Mouse (Mus musculus) limb, embryonic 14.5 days (tissue): Measurements from ENCODE around the gene Morc1. TPM values are rescaled to one million over a fixed set of nuclear protein-coding genes. Genes with fewer than 3 reads are reported as not detected.

Source experiments
- ATAC-seq: fragments of 200-750 bp; cut with Nextera tagmentation; 2 replicates; pipeline ENCODE4 v1.8.0; 2017; ENCODE audit warnings: low read depth, moderate number of reproducible peaks, moderate TSS enrichment; ENCODE audit not compliant: low FRiP score
- DNase-seq: peaks from one replicate; pipeline ENCODE4 v3.0.0-alpha.2; 2015; ENCODE audit warnings: low spot score
- H3K27ac ChIP-seq: fragments of 300-500 bp; sonication (generic); replicated peaks from 2 replicates; pipeline ENCODE4 v1.5.1; 2014; ENCODE audit warnings: low read depth, mild to moderate bottlenecking, low read length, moderate library complexity, mixed read lengths
- H3K27me3 ChIP-seq: fragments of 300-500 bp; sonication (generic); 2 replicates; pipeline ENCODE4 v1.6.1; 2014; ENCODE audit warnings: low read length, mixed read lengths; ENCODE audit not compliant: control insufficient read depth, insufficient read depth
- H3K36me3 ChIP-seq: fragments of 300-500 bp; sonication (generic); 2 replicates; pipeline ENCODE4 v1.6.1; 2014; ENCODE audit warnings: mild to moderate bottlenecking, low read length, moderate library complexity, mixed read lengths; ENCODE audit not compliant: control insufficient read depth, insufficient read depth
- H3K4me1 ChIP-seq: fragments of 300-500 bp; sonication (generic); 2 replicates; pipeline ENCODE4 v1.6.1; 2014; ENCODE audit warnings: antibody characterized with exemption, low read length, mixed read lengths; ENCODE audit not compliant: control insufficient read depth, insufficient read depth
- H3K4me2 ChIP-seq: fragments of 300-500 bp; sonication (generic); replicated peaks from 2 replicates; pipeline ENCODE4 v1.6.1; 2014; ENCODE audit warnings: low read depth, mild to moderate bottlenecking, low read length, moderate library complexity; ENCODE audit not compliant: severe bottlenecking
- H3K4me3 ChIP-seq: fragments of 300-500 bp; sonication (generic); replicated peaks from 2 replicates; pipeline ENCODE4 v1.5.1; 2014; ENCODE audit warnings: low read length
- H3K9ac ChIP-seq: fragments of 300-500 bp; sonication (generic); 2 replicates; pipeline ENCODE4 v1.6.1; 2014; ENCODE audit warnings: mild to moderate bottlenecking, low read depth, low read length, moderate library complexity; ENCODE audit not compliant: severe bottlenecking
- H3K9me3 ChIP-seq: fragments of 300-500 bp; sonication (generic); 2 replicates; pipeline ENCODE4 v1.6.1; 2016; ENCODE audit warnings: low read length; ENCODE audit not compliant: control insufficient read depth
- POLR2A ChIP-seq: fragments of 200-500 bp; IDR thresholded peaks from 2 replicates; pipeline ENCODE4 v1.8.0; 2012; ENCODE audit warnings: inconsistent platforms, mild to moderate bottlenecking, moderate library complexity, borderline replicate concordance; ENCODE audit not compliant: insufficient read depth, insufficient read length; ENCODE audit errors: extremely low read depth
- WGBS: fragments of 180-500 bp; shearing (Covaris S2); extraction: QIAGEN DNeasy Blood & Tissue Kit; methylation state at CpG from one replicate; pipeline ENCODE4 v1.1.7; 2014; 5-methylcytosine and 5-hydroxymethylcytosine counted together
- polyA plus RNA-seq, 2 experiments: library from polyadenylated mRNA; depleted of rRNA in 1 of 2; stranded (reverse) in 1 of 2; unstranded in 1 of 2; fragments of >200 nt; fragmentation: Nextera tagmentation in 1 of 2; extraction: Ambion mirVana in 1 of 2; gene quantifications; 2 replicates each; pipeline versions ENCODE4 v1.2.1 to v1.2.3; 2012 to 2014

The Morc1 gene
- polyA plus RNA-seq, 2 experiments: 0.09 to 0.30 TPM

- Histone ChIP-seq H3K4me2 (no peak overlapping the region), H3K27ac (no peak overlapping the region), H3K4me3 (no peak overlapping the region), H3K9ac (no peak overlapping the region), H3K36me3 (no peaks in the 10 kb centered on the region), H3K9me3 (no peaks in the 10 kb centered on the region), H3K27me3 (no peaks in the 10 kb centered on the region), H3K4me1 (no peaks in the 10 kb centered on the region)
- DNase-seq (no peak), ATAC-seq (no peak)
- no peak for TF ChIP-seq POLR2A
- WGBS: 82% methylated on average over 3 of the region's 3 CpGs
Measured at GRCm38 (mm10) chr16:48608224-48608623, 177.2 kb downstream of the Morc1 start.

DNA sequence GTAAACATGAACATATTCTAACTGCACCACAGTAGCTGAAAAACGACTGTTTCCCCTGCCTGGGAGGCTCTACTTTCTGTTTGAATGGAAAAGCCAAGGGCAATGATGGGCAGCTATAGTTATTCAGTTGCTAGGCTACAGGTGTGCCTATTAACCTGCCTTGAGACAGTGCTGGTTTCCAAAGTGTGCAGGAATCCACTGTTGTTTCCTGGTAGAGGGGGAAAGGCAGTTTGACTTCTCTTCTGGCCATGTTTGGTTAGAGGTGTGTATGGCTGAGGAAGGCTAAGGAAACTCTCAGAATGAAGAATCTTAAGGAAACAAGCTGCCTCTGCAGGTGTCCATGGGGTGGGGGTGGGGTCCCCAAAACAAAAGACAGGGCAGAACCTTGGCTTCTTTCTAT, 179.8 kb downstream of the Morc1 start:
- TF ChIP-seq POLR2A: no peak
- no peak overlapping the region for H3K27ac ChIP-seq
- no peaks in the 10 kb centered on the region for H3K9me3 ChIP-seq
- no peak overlapping the region for H3K9ac ChIP-seq
- 59% methylated on average over 1 of the region's 1 CpGs for WGBS
- no peak overlapping the region for H3K4me3 ChIP-seq
- no peaks in the 10 kb centered on the region for H3K4me1 ChIP-seq
- no peaks in the 10 kb centered on the region for H3K27me3 ChIP-seq
- ATAC-seq (no peak), DNase-seq (no peak)
- H3K4me2 ChIP-seq: no peak overlapping the region
- H3K36me3 ChIP-seq: no peaks in the 10 kb centered on the region

- WGBS: 71% methylated on average over 2 of the region's 2 CpGs
- Histone ChIP-seq H3K27ac (no peak overlapping the region), H3K4me2 (no peak overlapping the region), H3K4me1 (no peaks in the 10 kb centered on the region), H3K4me3 (no peak overlapping the region), H3K9ac (no peak overlapping the region), H3K27me3 (no peaks in the 10 kb centered on the region), H3K36me3 (no peaks in the 10 kb centered on the region), H3K9me3 (no peaks in the 10 kb centered on the region)
- TF ChIP-seq POLR2A: no peak
- ATAC-seq: no peak
- no peak for DNase-seq
Measured at GRCm38 (mm10) chr16:48611436-48611835, 180.4 kb downstream of the Morc1 start.

- no peaks in the 10 kb centered on the region for H3K9me3 ChIP-seq
- H3K4me2 ChIP-seq: no peak overlapping the region
- H3K9ac ChIP-seq: no peak overlapping the region
- H3K4me1 ChIP-seq: no peaks in the 10 kb centered on the region
- ATAC-seq: no peak
- no peak for TF ChIP-seq POLR2A
- DNase-seq: no peak
- no peaks in the 10 kb centered on the region for H3K36me3 ChIP-seq
- no peaks in the 10 kb centered on the region for H3K27me3 ChIP-seq
- no peak overlapping the region for H3K4me3 ChIP-seq
- H3K27ac ChIP-seq: no peak overlapping the region
- WGBS: 26% methylated on average over 1 of the region's 1 CpGs
Measured at GRCm38 (mm10) chr16:48613783-48614182, 182.7 kb downstream of the Morc1 start.

DNA sequence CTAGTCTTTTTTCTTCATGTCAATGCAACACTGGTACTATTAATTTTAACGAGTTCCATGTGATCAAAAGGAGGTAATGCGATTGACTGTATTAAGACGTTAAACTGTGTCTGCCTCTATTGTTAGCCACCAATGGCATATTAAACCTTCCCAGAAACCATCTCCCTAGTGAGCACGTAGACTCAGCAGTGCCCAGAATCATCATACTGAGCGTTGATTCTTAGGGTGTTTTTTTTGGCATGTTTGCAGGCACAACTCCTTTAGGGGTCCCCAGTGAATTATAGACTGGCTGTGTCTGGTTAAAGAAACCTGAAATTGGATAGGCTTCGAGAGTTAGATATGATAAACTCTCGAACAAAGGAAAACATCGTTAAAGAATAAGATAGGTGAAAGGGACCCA, 189.5 kb downstream of the Morc1 start:
- no peak overlapping the region for H3K27ac ChIP-seq
- no peak overlapping the region for H3K4me3 ChIP-seq
- WGBS: 28% methylated on average over 8 of the region's 8 CpGs
- no peaks in the 10 kb centered on the region for H3K9me3 ChIP-seq
- no peaks in the 10 kb centered on the region for H3K36me3 ChIP-seq
- no peaks in the 10 kb centered on the region for H3K27me3 ChIP-seq
- no peak overlapping the region for H3K9ac ChIP-seq
- TF ChIP-seq POLR2A: no peak
- no peak overlapping the region for H3K4me2 ChIP-seq
- DNase-seq (peak; percentile 75), ATAC-seq (peak; percentile 80)
- 0 out of 2 replicates have a peak, but pooled peaks cover 3% of the 10 kb centered on the region for H3K4me1 ChIP-seq

DNA sequence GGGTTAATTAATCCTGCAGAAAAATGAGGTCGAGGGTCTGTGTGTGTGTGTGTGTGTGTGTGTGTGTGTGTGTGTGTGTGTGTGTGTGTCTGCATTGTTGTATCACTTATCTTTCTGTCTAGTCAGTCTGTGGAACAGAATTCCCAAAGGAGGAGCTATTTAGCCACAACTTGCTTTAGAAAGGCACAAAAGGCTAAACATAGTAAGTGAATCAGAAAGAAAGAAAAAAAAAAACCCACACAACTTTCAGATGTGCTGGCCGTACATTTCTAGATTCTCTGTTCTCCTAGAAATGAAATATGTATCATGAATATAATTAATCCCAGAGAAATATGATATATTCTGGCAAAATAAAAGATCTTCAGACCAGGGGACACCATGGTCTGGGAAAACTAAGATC, 190.0 kb downstream of the Morc1 start:
- no peak for TF ChIP-seq POLR2A
- H3K4me2 ChIP-seq: no peak overlapping the region
- ATAC-seq (no peak), DNase-seq (no peak)
- H3K27ac ChIP-seq: no peak overlapping the region
- WGBS: 30% methylated on average over 2 of the region's 2 CpGs
- no peaks in the 10 kb centered on the region for H3K36me3 ChIP-seq
- no peaks in the 10 kb centered on the region for H3K9me3 ChIP-seq
- H3K4me3 ChIP-seq: no peak overlapping the region
- no peaks in the 10 kb centered on the region for H3K27me3 ChIP-seq
- H3K4me1 ChIP-seq: 0 out of 2 replicates have a peak, but pooled peaks cover 3% of the 10 kb centered on the region
- H3K9ac ChIP-seq: no peak overlapping the region
